In the genomic region with DNA sequence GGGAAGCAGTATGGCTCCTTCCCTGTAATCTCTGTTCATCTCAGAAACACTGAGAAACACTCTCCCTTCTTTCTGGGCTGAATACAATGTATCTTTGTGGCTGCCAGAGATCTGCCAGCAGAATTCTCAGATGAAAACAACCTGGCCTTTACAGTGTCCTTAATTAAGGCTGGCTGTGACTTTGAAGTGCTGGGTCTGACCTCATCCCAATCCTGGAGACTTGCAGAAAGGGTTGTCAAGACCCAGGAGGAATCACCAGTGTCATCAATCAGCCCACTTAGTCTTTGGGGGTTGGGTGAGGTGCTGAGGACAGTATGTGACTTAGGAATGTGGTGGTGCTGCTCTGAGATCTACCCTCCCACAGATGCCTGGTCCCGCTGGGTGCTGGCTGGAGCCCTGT, we compare ENCODE assay signal across 11 mouse cellular contexts.
"Had no signal": no experiment of that assay in that cellular context is flagged by ENCODE, and none has a peak within 500 bp of the region (broad histone marks: within the 10 kb centered on the region; RNA-seq: fewer than 3 reads in every experiment).

No protein-coding gene starts in this region.

- DNase-seq: kidney, adult 18-20 months; kidney, adult 9 months; kidney, postnatal 14 days; kidney, postnatal 4 days; liver, embryonic 13.5 days; midbrain, embryonic 14.5 days; thymus, adult 2 months; thymus, postnatal 14 days; thymus, postnatal 4 days had no signal

- H3K9me3 ChIP-seq: liver, embryonic 13.5 days; lung, embryonic 15.5 days had no signal

- H3K9ac ChIP-seq: liver, embryonic 13.5 days; lung, embryonic 15.5 days had no signal

- H3K4me2 ChIP-seq: liver, embryonic 13.5 days; lung, embryonic 15.5 days; midbrain, embryonic 11.5 days had no signal

- H3K4me3 ChIP-seq: liver, embryonic 13.5 days; lung, embryonic 15.5 days had no signal

- H3K27ac ChIP-seq: liver, embryonic 13.5 days had no signal

- H3K27me3 ChIP-seq: liver, embryonic 13.5 days; lung, embryonic 15.5 days had no signal
